Mouse (Mus musculus) hindlimb bud, embryonic 11.5 days (tissue): Measurements from ENCODE around the gene Gtf2h4.

Experiments used
- DNase-seq: peaks from one replicate; pipeline ENCODE4 v3.0.0-alpha.2; 2012; ENCODE audit warnings: low read depth, low spot score; ENCODE audit errors: extremely low spot score

The Gtf2h4 gene

DNA sequence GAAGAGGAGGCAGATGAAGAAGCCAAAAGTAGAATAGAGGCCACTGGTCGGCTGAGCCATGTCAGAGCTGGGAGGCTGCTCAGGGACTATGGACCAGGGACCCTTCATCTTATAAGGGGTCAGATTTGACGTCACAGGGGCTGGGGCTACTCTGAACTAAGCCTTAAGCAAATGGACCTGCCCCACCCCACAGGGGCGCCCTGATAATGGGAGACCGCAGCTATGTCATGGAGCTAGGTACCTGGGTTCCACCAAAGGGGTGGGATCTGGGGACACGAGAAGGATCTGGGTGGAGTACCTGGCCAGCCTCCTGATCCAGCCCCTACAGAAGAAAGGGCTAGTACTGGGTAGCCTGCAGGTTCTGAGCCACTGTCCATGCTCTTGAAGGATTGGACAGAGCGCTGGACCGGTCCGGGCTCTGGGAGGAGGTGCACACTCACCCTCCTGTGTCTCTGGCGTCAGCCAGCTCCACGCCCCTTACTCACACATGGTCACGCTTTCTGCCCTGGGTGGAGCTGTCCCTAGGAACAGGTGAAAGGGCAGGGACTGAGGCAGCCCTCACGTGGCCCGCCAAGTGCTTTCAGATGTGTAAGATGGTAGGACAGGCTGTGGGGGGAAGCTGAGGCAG lies 29.8 kb downstream of the Gtf2h4 start, which contains the start of gene Mucl3:
Gene Mucl3 (minus strand): TSS at position 87 of the 628 bp plus-strand sequence.
- DNase-seq: no peak

DNA sequence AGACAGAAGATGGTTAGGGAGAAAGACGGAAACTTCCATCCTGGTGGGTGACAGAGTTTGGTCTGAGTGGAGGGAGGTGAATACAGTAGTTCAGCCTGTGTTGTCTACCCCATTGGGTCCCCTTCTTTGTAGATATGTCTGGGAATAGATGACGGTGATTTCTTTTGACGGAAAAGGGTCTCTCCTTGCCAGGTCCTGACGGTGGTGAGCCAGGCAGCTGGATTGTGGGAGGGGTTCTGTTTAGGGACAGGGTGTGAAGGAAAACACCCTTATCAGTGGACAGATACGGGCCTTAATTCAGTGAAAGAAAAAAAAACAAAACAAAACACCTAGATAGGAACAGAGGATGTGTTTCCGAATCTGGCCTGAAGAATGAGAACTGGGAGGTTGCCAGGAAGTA lies 34.2 kb downstream of the Gtf2h4 start:
- no peak for DNase-seq

DNA sequence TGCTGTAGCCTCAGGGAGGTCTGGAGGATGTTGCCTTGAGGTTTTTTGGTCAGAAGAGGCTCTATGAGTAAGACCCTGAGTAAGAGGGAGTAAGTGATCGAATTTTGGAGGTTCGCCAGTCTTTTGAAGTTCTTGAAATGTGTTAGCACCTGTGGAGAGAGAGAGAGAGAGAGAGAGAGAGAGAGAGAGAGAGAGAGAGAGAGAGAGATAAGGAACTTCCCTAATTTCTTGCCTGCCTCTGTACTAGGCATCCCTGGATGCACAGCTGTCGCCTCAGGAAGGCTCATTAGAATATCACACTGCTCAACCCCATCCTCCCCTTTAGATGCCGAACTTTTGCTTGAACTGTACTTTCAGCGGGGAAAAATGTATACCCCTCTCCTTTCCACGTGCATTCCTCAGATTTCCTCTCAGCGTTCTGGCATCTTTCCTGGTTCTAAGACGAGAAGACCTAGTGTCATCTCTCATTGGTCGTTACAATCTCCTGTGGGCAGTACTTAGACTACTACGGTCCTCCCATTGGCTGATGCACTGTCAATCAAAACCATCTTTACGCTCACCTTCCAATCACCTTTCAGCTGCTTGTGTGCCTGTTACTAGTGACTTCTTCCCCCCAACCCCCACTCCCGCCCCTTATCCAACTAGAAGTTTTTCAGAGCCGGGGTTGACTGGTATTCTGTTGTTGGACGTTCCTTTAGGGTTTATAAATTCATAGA lies 34.9 kb downstream of the Gtf2h4 start:
- no peak for DNase-seq

DNA sequence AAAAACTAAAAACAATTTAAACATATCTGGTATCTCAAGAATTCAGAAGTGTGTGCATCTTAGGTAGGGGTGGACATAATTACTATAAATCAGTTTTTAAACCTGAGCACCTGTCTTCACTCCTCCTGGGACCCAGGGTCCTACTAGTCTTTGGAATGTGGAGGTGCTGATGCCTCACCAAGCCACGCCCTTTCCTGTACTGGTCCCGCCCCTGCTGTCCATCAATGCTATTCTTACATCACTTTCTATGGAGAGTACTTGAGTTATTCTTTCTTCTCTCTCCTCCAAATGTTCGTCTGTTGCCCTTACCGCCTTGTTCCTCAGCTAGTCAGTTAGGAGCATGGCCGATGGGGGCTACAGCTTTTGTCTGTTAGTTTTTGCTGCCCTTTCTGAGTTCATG lies 37.2 kb downstream of the Gtf2h4 start:
- no peak for DNase-seq

DNA sequence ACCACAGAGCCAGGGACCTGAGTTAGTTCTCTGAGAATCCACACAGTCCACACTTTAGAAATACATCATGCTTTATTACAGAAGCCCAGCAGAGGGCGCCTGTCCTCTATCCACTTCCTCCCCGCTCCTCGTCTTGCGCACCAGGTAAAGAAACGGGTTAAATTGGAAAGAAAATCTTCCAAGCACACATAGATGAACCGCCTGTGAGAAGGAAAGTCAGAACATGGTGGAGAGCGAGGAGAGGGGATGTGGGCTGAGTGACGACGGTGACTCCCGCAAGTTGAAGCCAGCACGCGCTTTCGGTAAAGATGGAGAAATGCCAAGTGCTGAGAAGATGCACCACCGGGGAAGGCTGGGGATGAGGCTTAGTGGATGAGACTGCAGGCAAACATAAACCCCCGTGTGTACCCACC lies 37.8 kb downstream of the Gtf2h4 start:
- DNase-seq: peak; percentile 53

DNA sequence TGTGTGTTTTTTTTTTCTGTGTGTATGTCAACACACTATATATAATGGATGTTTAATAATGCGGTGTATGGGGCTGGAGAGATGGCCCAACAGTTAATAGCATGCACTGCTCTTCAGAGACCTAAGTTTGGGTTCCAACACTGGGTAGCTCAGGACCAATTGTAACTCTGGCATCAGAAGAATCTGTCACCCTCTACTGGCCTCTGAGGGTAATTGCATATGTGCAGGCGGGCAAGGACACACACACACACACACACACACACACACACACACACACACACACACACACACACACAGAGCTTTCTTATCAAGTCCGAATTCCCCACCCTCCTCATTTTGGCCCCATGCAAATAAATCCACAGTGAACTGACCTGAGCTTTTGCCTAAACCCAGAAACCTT lies 38.3 kb downstream of the Gtf2h4 start:
- DNase-seq: no peak

DNA sequence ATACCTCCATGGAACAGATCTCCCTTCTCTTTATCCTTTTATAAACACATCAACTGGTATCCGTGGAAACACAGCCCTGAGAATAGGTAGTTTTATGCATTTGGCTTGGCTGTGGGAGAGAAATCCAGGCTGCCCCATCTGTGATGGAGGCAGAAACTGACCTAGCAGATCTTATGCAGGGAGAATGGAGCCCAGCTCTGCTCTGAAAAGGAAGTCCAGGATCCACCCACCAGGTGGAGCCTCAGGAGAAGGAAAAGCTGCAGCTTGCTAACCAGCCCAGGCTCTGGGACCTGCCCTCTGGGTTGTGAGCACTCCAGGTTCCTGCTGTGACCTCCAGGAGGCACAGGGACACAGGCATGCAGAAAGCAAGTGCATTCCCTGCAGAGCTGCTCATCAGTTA lies 39.5 kb downstream of the Gtf2h4 start:
- DNase-seq: no peak

DNA sequence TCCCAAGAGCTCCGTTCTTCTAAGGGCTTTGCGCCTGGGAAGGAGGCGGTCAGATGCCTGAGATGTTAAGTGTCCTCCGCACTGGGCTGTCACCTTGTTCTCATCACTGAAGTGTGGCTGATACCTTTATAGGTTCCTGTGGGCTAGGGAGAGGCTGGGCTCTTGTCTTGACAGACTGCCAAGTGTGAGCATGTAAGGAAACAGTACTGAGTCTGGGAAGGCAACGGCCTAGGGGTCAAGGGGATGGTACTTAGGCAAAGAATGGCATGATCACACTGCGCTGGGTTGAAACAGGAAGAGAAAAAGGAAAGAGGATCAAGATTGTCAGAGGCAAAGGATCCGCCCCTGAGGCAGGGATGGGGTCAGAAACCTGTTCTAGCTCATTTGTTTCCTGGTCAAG lies 47.0 kb downstream of the Gtf2h4 start, which contains the start of gene Gm9573:
Gene Gm9573 (minus strand): TSS at position 101 of the 400 bp plus-strand sequence.
- no peak for DNase-seq
